Mouse (Mus musculus) testis, adult 2 months (tissue): Measurements from ENCODE around the gene Vopp1. TPM values are rescaled to one million over a fixed set of nuclear protein-coding genes. Genes with fewer than 3 reads are reported as not detected.

Experiments
- H3K27ac ChIP-seq: fragments of 200-500 bp; 2 replicates; pipeline ENCODE4 v1.5.1; 2012; ENCODE audit warnings: low read depth, low read length; ENCODE audit not compliant: control insufficient read depth, insufficient read depth
- H3K27me3 ChIP-seq: fragments of 200-500 bp; 2 replicates; pipeline ENCODE4 v1.6.1; 2012; ENCODE audit warnings: mild to moderate bottlenecking, low read length, moderate library complexity; ENCODE audit not compliant: control insufficient read depth, insufficient read depth
- H3K36me3 ChIP-seq: fragments of 200-500 bp; 2 replicates; pipeline ENCODE4 v1.6.1; 2012; ENCODE audit warnings: mild to moderate bottlenecking, low read length; ENCODE audit not compliant: control insufficient read depth, insufficient read depth
- H3K4me1 ChIP-seq: fragments of 200-500 bp; 2 replicates; pipeline ENCODE4 v1.6.1; 2012; ENCODE audit warnings: low read length; ENCODE audit not compliant: control insufficient read depth, insufficient read depth
- H3K4me3 ChIP-seq: fragments of 200-500 bp; 2 replicates; pipeline ENCODE4 v1.5.1; 2012; ENCODE audit warnings: low read depth, mild to moderate bottlenecking, low read length, moderate library complexity, mixed read lengths; ENCODE audit not compliant: control insufficient read depth
- CTCF ChIP-seq: fragments of 200-500 bp; IDR thresholded peaks from 2 replicates; pipeline ENCODE4 v1.5.1; 2012; ENCODE audit warnings: low read depth, mild to moderate bottlenecking, inconsistent platforms, low read length, moderate library complexity; ENCODE audit not compliant: control insufficient read depth, insufficient read depth, insufficient replicate concordance
- POLR2A ChIP-seq: fragments of 200-500 bp; IDR thresholded peaks from 2 replicates; pipeline ENCODE4 v1.6.1; 2012; ENCODE audit warnings: low read depth, mild to moderate bottlenecking, inconsistent platforms, low read length, moderate library complexity; ENCODE audit not compliant: control insufficient read depth
- polyA plus RNA-seq: library from polyadenylated mRNA; depleted of rRNA; stranded (reverse); fragments of >200 nt; gene quantifications from 2 replicates; pipeline ENCODE4 v1.2.3, GENCODE M21; 2012

Vopp1 gene
- polyA plus RNA-seq, 1 experiment = 1.2 TPM

DNA sequence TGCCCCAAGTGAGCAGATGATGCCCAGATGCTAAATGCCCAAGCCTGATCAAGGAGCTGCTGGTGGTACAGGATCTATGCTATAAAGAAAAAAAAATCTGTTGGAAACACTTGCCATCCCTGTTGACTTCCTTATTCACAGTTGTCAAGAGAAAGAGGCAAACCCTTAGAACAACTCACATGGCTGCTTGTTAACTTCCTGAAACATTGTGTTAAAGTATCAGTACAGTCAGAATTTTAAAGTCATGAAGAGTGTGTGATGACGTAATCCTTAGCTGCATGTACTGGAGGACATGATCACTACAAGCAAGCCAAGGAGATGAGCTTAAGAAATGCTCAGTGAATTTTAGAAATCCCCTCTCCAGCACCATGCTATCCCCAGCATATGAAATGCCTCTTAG is 51.2 kb downstream of the Vopp1 start:
- Histone ChIP-seq H3K27ac (no peak overlapping the region), H3K36me3 (no peaks in the 10 kb centered on the region), H3K4me3 (no peak overlapping the region), H3K27me3 (no peaks in the 10 kb centered on the region), H3K4me1 (no peaks in the 10 kb centered on the region)
- TF ChIP-seq POLR2A (no peak), CTCF (no peak)

DNA sequence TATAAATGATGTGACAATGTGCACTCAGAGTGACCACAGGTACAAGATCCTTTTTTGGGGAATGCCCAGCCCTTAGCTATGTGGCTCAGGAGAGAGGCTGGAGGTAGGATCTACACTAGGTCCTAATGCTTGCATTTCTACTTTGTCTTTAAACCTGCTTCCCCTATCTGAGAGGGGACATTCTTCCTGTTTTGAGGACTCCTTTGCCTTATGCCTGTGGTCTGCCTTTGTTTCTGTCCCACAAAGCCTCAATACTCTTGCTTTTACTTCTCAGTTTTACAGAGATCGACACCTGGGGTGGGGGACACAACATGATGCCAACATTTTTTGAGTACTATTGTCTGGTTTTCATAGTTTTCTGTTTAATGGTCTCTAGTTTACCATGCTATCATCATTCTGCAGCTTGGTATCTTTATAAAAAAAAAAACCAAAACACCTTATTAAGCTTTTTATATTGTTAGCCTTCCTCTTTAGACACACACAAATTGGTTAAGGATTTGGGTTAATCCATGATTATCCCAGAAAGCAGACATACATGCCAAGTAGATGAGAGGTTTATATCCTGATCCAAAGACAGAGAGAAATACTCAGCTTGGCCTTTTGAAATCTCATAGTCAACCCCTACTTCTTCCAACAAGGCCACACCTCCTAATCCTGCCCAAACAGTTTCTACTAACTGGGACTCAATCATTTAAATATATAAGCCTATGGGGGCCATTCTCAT is 54.3 kb downstream of the Vopp1 start:
- no peak overlapping the region for H3K4me3 ChIP-seq
- no peaks in the 10 kb centered on the region for H3K4me1 ChIP-seq
- no peak overlapping the region for H3K27ac ChIP-seq
- TF ChIP-seq CTCF (no peak), POLR2A (no peak)
- no peaks in the 10 kb centered on the region for H3K36me3 ChIP-seq
- H3K27me3 ChIP-seq = no peaks in the 10 kb centered on the region

DNA sequence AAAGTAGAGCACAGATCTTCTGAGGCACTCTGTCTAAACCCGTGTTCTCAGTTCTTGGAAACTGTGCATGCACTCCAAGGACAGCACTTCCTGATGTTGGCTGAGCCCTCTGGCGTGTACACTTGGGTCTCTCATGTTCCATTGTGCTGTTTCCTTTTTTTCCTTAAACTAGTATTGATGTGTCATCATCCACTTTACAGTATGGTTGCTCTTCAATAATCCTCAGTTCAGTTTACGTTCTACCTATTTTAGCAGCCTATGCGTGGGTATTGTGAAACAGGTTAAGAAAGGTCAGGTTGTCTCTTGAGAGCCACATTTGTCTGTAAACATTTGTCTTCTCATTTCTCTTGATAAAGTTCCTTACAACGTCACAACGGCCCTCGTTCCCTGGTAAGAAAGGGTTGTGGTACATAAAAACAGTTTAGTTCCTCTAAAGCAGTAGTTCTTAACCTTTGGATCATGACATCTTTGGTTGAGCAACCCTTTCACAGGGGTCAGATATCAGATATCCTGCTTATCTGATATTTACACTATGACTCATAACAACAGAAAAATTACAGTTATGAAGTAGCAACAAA is 55.9 kb downstream of the Vopp1 start:
- Histone ChIP-seq H3K36me3 (no peaks in the 10 kb centered on the region), H3K4me3 (no peak overlapping the region), H3K27me3 (no peaks in the 10 kb centered on the region), H3K4me1 (no peaks in the 10 kb centered on the region), H3K27ac (no peak overlapping the region)
- TF ChIP-seq CTCF (no peak), POLR2A (no peak)

DNA sequence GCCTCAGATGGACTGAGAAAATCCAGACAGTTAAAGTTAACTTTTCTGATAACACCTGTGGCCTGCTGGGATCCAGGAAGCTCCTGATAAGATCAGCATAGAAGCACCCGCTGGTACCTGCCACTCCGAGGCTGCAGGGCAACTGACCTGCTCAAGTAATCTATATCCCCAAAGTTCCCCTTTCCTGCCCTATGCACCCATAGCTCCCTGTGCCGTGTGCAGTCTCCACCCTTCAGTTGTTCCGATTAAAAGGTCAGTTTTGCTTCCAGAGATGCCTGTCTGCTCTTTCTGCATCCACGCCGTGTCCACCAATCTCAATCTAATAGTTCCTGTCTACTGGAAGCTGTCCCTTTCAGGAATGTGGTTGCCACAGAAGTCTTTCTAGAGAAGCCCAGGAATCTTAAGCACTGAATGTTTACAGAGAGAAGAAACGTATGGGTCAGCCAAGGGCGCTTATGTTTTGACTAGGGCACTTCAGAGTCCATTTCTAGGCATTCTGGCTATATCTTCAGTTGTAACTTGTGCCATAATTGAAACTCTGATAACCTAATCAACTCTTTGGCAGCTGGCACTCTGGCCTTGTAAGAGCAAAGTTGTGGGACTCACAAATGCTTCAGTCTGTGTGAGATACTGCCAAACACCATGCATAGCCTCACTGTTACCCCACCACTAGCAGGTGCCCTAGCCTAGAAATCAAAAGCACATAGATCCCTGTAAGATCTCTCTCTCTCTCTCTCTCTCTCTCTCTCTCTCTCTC is 57.7 kb downstream of the Vopp1 start:
- no peak for TF ChIP-seq POLR2A
- no peak for TF ChIP-seq CTCF

DNA sequence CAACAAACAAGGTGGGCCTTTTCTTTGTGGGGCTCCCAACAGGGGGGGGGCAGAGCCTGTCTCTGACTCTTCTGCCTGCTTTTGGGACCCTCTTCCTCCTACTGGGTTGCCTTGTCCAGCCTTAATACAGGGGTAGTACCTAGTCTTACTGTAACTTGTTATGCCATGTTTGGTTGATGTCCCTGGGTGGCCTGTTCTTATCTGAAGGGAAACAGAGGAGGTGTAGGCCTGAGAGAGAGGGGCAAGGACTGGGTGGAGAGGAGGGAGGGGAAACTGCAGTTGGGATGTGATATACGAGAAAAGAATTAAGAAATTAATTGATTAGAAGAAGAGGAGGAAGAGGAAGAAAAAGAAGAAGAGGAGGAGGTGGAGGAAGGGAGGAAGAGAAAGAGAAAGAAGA is 58.7 kb downstream of the Vopp1 start:
- H3K4me1 ChIP-seq = no peaks in the 10 kb centered on the region
- no peak for TF ChIP-seq POLR2A
- TF ChIP-seq CTCF = no peak
- H3K27me3 ChIP-seq = no peaks in the 10 kb centered on the region
- no peak overlapping the region for H3K27ac ChIP-seq
- no peak overlapping the region for H3K4me3 ChIP-seq
- no peaks in the 10 kb centered on the region for H3K36me3 ChIP-seq

More for the DNA sequence above, 57.7 kb downstream of the Vopp1 start:
- H3K4me1 ChIP-seq = no peaks in the 10 kb centered on the region
- H3K4me3 ChIP-seq = no peak overlapping the region
- no peaks in the 10 kb centered on the region for H3K36me3 ChIP-seq
- no peaks in the 10 kb centered on the region for H3K27me3 ChIP-seq
- H3K27ac ChIP-seq = no peak overlapping the region

DNA sequence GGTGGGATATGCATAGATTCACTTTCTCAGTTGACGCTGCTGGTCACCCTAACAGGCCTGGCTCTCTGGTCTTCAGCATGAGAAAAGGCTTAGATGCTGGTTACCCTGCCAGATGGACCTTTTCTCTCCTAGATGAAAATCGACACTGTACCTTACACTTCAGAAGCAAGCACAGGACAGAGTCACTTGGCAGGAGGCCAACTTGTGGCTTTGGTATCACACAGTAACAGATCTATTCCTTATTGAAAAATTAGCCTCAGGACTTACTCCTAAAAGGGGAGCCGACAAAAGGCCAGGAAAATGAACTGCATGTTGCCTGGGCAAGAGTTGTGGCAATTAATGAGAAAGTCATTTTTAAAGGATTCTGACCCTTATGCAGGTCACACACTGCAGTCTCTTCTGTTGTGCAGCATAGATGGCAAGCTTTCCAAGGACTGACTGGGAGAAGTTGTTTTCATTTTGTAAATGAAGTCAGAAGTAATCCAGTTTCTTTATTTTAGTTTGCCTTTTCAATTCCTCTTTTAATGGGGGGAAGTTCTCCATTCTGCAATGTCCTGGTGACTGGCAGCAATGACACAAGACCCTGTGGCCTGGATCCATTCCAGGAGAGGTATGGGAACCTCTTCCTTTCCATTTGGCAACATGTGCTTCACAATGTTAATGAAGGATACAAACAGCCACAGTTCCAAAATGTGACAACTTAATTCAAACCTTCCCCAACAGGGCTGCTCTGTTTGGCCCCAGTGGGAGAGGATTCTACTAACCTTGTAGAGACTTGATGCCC is 59.7 kb downstream of the Vopp1 start:
- Histone ChIP-seq H3K27ac (no peak overlapping the region), H3K27me3 (no peaks in the 10 kb centered on the region), H3K36me3 (no peaks in the 10 kb centered on the region), H3K4me1 (no peaks in the 10 kb centered on the region), H3K4me3 (no peak overlapping the region)
- TF ChIP-seq CTCF (no peak), POLR2A (no peak)

DNA sequence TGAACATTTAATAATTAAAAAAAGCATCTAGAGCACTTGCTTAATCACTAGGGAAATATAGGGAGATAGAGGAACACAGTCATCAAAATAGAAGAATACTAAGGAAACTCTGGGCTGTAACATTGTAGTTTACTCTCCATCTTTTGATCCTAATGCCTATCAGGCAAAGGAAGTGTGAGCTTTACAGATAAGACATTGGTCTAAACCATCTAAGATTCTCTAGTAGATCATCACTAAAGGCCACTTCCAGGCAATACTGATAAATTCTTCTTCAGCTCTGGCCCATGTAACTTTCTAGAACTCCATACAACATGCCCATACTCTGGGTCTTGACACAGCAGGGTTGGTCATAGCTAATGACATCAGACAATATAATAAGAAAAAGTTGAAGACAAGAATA is 61.9 kb downstream of the Vopp1 start:
- Histone ChIP-seq H3K27ac (no peak overlapping the region), H3K4me1 (no peaks in the 10 kb centered on the region), H3K36me3 (no peaks in the 10 kb centered on the region), H3K4me3 (no peak overlapping the region), H3K27me3 (no peaks in the 10 kb centered on the region)
- TF ChIP-seq POLR2A = no peak
- TF ChIP-seq CTCF = no peak
